Mouse (Mus musculus): ENCODE measurements around the gene Fry. TPM values are rescaled to one million over a fixed set of nuclear protein-coding genes. Genes with fewer than 3 reads are reported as not detected.

Fry gene
- total and polyA plus RNA-seq, 3 experiments: 1.9 to 2.3 TPM; not detected in 1

GRCm38 (mm10) chr5:150276611-150277010 is 158.2 kb downstream of the Fry start:
- Histone ChIP-seq H3K27ac (ENCODE audit: control insufficient read depth, low read depth, low read length) (no peak overlapping the region), H3K79me2 (ENCODE audit: control insufficient read depth, insufficient read depth, low read length, poor library complexity) (no peaks in the 10 kb centered on the region), H3K4me3 (ENCODE audit: control insufficient read depth in 1 of 2, insufficient read depth in 1 of 2, low read depth in 2 of 2, low read length in 2 of 2) (no peak overlapping the region), H3K27me3 (ENCODE audit: control insufficient read depth in 1 of 2, insufficient read depth in 2 of 2, low read length in 2 of 2) (no peaks in the 10 kb centered on the region), H3K4me1 (ENCODE audit: control insufficient read depth in 1 of 2, insufficient read depth in 2 of 2, low read length in 2 of 2) (no peaks in the 10 kb centered on the region), H3K9ac (ENCODE audit: control insufficient read depth, low read depth, low read length, poor library complexity, severe bottlenecking) (no peak overlapping the region), H3K9me3 (replicated peaks; ENCODE audit: insufficient read depth, low read length) (no peaks in the 10 kb centered on the region), H3K36me3 (ENCODE audit: control insufficient read depth in 1 of 2, insufficient read depth in 2 of 2, low read length in 2 of 2) (no peaks in the 10 kb centered on the region)
- no peak for DNase-seq (ENCODE audit: low read depth, low spot score)
- no peak for TF ChIP-seq USF2 (IDR thresholded peaks at IDR 0.05; ENCODE audit: borderline replicate concordance in 1 of 2, insufficient read depth in 1 of 2, low read depth in 1 of 2, low read length in 2 of 2)
- TF ChIP-seq EP300 (IDR thresholded peaks at IDR 0.05; ENCODE audit: low read depth in 1 of 2, low read length in 2 of 2): no peak
- no peak for TF ChIP-seq TAL1 (IDR thresholded peaks at IDR 0.05; ENCODE audit: low read length)
- TF ChIP-seq UBTF (IDR thresholded peaks at IDR 0.05; ENCODE audit: borderline replicate concordance, insufficient read depth, low read depth, low read length): no peak
- no peak for TF ChIP-seq BHLHE40 (IDR thresholded peaks at IDR 0.05; ENCODE audit: borderline replicate concordance, low read depth, low read length)
- TF ChIP-seq MEF2A (IDR thresholded peaks at IDR 0.05; ENCODE audit: extremely low read depth, insufficient replicate concordance, low read depth, low read length, poor library complexity, severe bottlenecking): no peak
- TF ChIP-seq KAT2A (conservative IDR thresholded peaks at IDR 0.05; ENCODE audit: low read depth, low read length): no peak
- no peak for TF ChIP-seq MYC (IDR thresholded peaks at IDR 0.05; ENCODE audit: low read depth, low read length)
- TF ChIP-seq CHD2 (IDR thresholded peaks at IDR 0.05; ENCODE audit: low read length): no peak
- TF ChIP-seq MAFK (IDR thresholded peaks at IDR 0.05; ENCODE audit: borderline replicate concordance, low read depth, low read length): no peak
- TF ChIP-seq NELFE (IDR thresholded peaks at IDR 0.05; ENCODE audit: low read depth, low read length): no peak
- no peak for TF ChIP-seq NRF1 (IDR thresholded peaks at IDR 0.05; ENCODE audit: insufficient read depth, low read depth, low read length, poor library complexity, severe bottlenecking)

GRCm38 (mm10) chr5:150279387-150279786 is 160.9 kb downstream of the Fry start:
- H3K4me3 ChIP-seq (ENCODE audit: control insufficient read depth in 1 of 2, insufficient read depth in 1 of 2, low read depth in 2 of 2, low read length in 2 of 2): no peak overlapping the region
- no peak overlapping the region for H3K27ac ChIP-seq (ENCODE audit: control insufficient read depth, low read depth, low read length)
- no peak for TF ChIP-seq SIN3A (IDR thresholded peaks at IDR 0.05; ENCODE audit: low read length)
- TF ChIP-seq BHLHE40 (IDR thresholded peaks at IDR 0.05; ENCODE audit: borderline replicate concordance, low read depth, low read length): no peak
- no peak for TF ChIP-seq SMC3 (IDR thresholded peaks at IDR 0.05; ENCODE audit: low read depth, low read length)
- TF ChIP-seq CTCF (IDR thresholded peaks at IDR 0.05 in 2 of 3, conservative IDR thresholded peaks at IDR 0.05 in 1 of 3; ENCODE audit: control insufficient read depth in 1 of 3, insufficient read depth in 1 of 3, low read depth in 2 of 3, low read length in 3 of 3, poor library complexity in 1 of 3, severe bottlenecking in 1 of 3): no peak
- no peak for TF ChIP-seq GATA1 (IDR thresholded peaks at IDR 0.05; ENCODE audit: low read depth, low read length)
- no peaks in the 10 kb centered on the region for H3K4me1 ChIP-seq (ENCODE audit: control insufficient read depth in 1 of 2, insufficient read depth in 2 of 2, low read length in 2 of 2)
- no peaks in the 10 kb centered on the region for H3K9me3 ChIP-seq (replicated peaks; ENCODE audit: insufficient read depth, low read length)
- H3K27me3 ChIP-seq (ENCODE audit: control insufficient read depth in 1 of 2, insufficient read depth in 2 of 2, low read length in 2 of 2): no peaks in the 10 kb centered on the region
- H3K36me3 ChIP-seq (ENCODE audit: control insufficient read depth in 1 of 2, insufficient read depth in 2 of 2, low read length in 2 of 2): no peaks in the 10 kb centered on the region
- DNase-seq (ENCODE audit: low read depth, low spot score): no peak
- H3K9ac ChIP-seq (ENCODE audit: control insufficient read depth, low read depth, low read length, poor library complexity, severe bottlenecking): no peak overlapping the region
- H3K79me2 ChIP-seq (ENCODE audit: control insufficient read depth, insufficient read depth, low read length, poor library complexity): no peaks in the 10 kb centered on the region
